Comparison of ENCODE assay signal across 24 mouse cellular contexts in the genomic region with DNA sequence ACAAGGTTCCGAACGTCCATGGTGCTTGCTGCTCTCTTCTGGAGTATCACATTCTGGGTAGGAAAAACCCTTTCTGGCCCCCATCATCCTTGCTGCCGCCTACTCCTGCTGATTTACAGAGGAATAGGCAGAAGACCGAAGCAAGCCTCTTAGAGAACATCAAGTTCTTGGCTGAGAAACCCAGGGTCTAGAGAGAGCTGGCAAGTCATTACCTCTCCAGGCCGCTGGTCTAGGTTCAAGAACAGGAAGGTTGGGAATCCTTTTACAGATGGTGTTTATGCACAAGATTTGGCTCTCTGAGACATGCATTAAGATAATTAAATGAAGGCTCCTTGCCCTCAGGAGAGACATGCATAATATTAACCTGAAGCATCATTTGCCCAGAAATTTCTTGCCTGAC.
"Had no signal": no experiment of that assay in that cellular context is flagged by ENCODE, and none has a peak within 500 bp of the region (broad histone marks: within the 10 kb centered on the region; RNA-seq: fewer than 3 reads in every experiment).

No protein-coding gene starts in this region.

- H3K27ac ChIP-seq: kidney, postnatal 0 days; layer of hippocampus, adult 2 months; limb, embryonic 10.5 days; limb, embryonic 13.5 days; liver, embryonic 12.5 days; liver, embryonic 15.5 days; lung, embryonic 15.5 days; neural tube, embryonic 12.5 days; neural tube, embryonic 15.5 days had no signal

- H3K4me3 ChIP-seq: layer of hippocampus, adult 2 months; limb, embryonic 10.5 days; limb, embryonic 13.5 days; liver, embryonic 12.5 days; liver, embryonic 15.5 days; lung, embryonic 15.5 days; neural tube, embryonic 12.5 days; neural tube, embryonic 15.5 days had no signal

- H3K4me2 ChIP-seq: limb, embryonic 13.5 days; liver, embryonic 12.5 days; liver, embryonic 15.5 days; lung, embryonic 15.5 days; midbrain, embryonic 11.5 days; neural tube, embryonic 12.5 days; neural tube, embryonic 15.5 days had no signal

- H3K9me3 ChIP-seq: limb, embryonic 10.5 days; limb, embryonic 13.5 days; liver, embryonic 12.5 days; liver, embryonic 15.5 days; lung, embryonic 15.5 days; neural tube, embryonic 12.5 days; neural tube, embryonic 15.5 days had no signal

- H3K27me3 ChIP-seq: limb, embryonic 13.5 days; liver, embryonic 12.5 days; liver, embryonic 15.5 days; lung, embryonic 15.5 days; neural tube, embryonic 12.5 days; neural tube, embryonic 15.5 days had no signal

- DNase-seq: kidney, adult 2 months; kidney, postnatal 25 days; layer of hippocampus, adult 9-11 months; liver; lung, adult 18-20 months; lung, postnatal 10 days; lung, postnatal 4 days; midbrain, embryonic 14.5 days; right cerebral cortex, adult 18-20 months; right cerebral cortex, postnatal 14 days; right cerebral cortex, postnatal 4 days; spleen, adult 18-20 months; thymus, adult 18-20 months; thymus, postnatal 36 days had no signal

- H3K9ac ChIP-seq: limb, embryonic 13.5 days; liver, embryonic 12.5 days; liver, embryonic 15.5 days; lung, embryonic 15.5 days; neural tube, embryonic 12.5 days; neural tube, embryonic 15.5 days had no signal

- ATAC-seq: liver, embryonic 12.5 days had no signal

- H3K36me3 ChIP-seq: liver, embryonic 15.5 days had no signal
